Mouse (Mus musculus) heart, adult 2 months (tissue): Measurements from ENCODE around the gene Gmds.

Experiments
- CTCF ChIP-seq: fragments of 200-600 bp; IDR thresholded peaks from 2 replicates; pipeline ENCODE4 v1.8.1; 2022; ENCODE audit warnings: antibody characterized with exemption, mild to moderate bottlenecking, moderate library complexity
- EP300 ChIP-seq: fragments of 200-500 bp; IDR thresholded peaks from 2 replicates; pipeline ENCODE4 v1.6.1; 2011; ENCODE audit warnings: low read depth, low read length, control low read depth; ENCODE audit not compliant: insufficient read depth
- POLR2A ChIP-seq: fragments of 200-500 bp; IDR thresholded peaks from 2 replicates; pipeline ENCODE4 v1.6.1; 2011; ENCODE audit warnings: mild to moderate bottlenecking, low read depth, low read length, control low read depth; ENCODE audit not compliant: insufficient read depth

DNA sequence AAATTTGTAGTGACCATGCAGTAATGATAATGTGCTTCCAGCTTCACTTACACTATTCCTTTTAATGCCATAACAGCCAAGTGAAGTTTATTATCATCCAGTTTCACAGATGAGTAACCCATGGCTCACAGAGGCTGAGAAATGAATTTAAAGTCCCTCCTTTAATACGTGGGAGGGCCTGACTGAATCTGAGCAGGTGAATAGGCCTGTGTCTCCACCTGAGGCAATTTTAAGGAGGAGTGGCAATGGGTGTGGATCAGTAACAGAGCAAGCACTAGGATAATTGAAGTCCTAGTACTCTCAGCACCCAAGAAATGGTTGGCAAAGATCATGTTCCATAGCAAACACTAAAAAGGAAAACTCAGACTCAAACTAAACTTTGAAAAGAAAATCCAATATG lies 223.1 kb downstream of the Gmds start:
- TF ChIP-seq EP300 (no peak), CTCF (no peak), POLR2A (no peak)
